Mouse (Mus musculus): ENCODE data around the gene Ddx31. TPM values are rescaled to one million over a fixed set of nuclear protein-coding genes. Genes with fewer than 3 reads are reported as not detected.

The Ddx31 gene
- polyA plus RNA-seq, 1 experiment: 27.0 TPM

DNA sequence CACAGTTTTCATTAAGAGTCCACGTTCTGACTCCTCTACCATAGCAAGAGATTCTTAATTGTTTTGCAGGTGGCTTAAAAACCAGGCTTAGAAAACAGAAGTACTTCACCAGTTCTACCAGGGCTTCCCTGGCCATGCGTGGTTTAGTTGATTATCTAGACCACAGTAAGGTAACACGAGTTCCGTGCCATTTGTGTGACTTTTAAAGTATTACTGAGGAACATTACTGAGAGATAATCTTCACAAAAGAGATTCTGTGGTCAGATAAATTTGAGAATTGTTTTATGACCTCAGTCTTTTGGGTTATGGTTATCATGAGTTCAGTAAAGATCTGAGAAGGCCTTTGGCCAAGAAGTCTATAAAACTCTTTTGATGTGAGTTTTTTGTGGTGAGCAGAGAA lies 19.1 kb downstream of the Ddx31 start:
- Histone ChIP-seq H3K27me3 (ENCODE audit: control insufficient read depth, insufficient read depth, low read length, poor library complexity, severe bottlenecking) (no peaks in the 10 kb centered on the region), H3K36me3 (ENCODE audit: control insufficient read depth, insufficient read depth, low read length, poor library complexity, severe bottlenecking) (peaks cover 50% of the 10 kb centered on the region), H3K27ac (ENCODE audit: insufficient read depth, low read length) (no peak overlapping the region), H3K9me3 (replicated peaks; ENCODE audit: control insufficient read depth, insufficient read depth, low read length, poor library complexity, severe bottlenecking) (no peaks in the 10 kb centered on the region), H3K4me1 (ENCODE audit: control insufficient read depth, insufficient read depth, low read length) (no peaks in the 10 kb centered on the region), H3K4me3 (ENCODE audit: low read depth, low read length) (no peak overlapping the region), H3K9ac (ENCODE audit: low read depth, poor library complexity, severe bottlenecking) (no peak overlapping the region)
- TF ChIP-seq CTCF (IDR thresholded peaks at IDR 0.05; ENCODE audit: low read depth, low read length) (no peak), EP300 (IDR thresholded peaks at IDR 0.05; ENCODE audit: insufficient read depth, low read depth, low read length) (no peak), POLR2A (IDR thresholded peaks at IDR 0.05; ENCODE audit: insufficient read depth, low read length) (no peak)

DNA sequence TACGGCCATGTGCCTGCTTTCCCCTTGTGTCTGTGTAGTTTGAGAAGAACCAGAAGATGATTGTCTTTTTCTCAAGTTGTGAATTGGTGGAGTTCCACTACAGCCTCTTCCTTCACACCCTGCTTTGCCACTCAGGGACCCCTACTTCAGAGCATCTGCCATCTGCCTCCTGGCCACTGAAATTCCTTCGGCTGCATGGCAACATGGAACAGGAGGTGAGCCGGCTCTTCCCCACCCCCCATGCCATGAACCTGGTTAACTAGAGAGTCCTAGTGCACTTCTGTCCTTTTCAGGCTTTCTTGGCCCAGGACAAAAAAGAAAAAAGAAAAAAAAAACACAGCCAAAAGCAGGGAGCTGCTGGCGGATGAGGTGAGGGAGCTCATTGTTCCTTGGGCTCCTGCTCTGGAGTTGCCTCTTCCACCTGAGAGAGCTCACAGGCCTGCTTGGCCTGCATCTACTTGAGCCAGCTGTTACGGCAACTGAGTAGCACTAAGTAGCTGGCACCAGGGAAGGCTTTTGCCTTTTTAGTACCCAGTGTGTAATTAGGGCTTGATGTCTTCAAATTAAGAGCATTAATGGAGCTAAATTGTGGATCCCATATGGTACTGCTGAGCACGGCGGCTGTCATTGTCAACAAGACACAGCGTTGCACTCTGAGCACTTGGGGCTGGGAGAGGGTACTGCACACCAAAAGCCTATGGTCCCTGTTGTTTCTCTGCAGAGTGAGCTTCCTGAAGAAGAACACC lies 20.6 kb downstream of the Ddx31 start:
- H3K4me3 ChIP-seq (ENCODE audit: low read depth, low read length): no peak overlapping the region
- TF ChIP-seq CTCF (IDR thresholded peaks at IDR 0.05; ENCODE audit: low read depth, low read length) (no peak), POLR2A (IDR thresholded peaks at IDR 0.05; ENCODE audit: insufficient read depth, low read length) (no peak), EP300 (IDR thresholded peaks at IDR 0.05; ENCODE audit: insufficient read depth, low read depth, low read length) (no peak)
- peaks cover 49% of the 10 kb centered on the region for H3K36me3 ChIP-seq (ENCODE audit: control insufficient read depth, insufficient read depth, low read length, poor library complexity, severe bottlenecking)

DNA sequence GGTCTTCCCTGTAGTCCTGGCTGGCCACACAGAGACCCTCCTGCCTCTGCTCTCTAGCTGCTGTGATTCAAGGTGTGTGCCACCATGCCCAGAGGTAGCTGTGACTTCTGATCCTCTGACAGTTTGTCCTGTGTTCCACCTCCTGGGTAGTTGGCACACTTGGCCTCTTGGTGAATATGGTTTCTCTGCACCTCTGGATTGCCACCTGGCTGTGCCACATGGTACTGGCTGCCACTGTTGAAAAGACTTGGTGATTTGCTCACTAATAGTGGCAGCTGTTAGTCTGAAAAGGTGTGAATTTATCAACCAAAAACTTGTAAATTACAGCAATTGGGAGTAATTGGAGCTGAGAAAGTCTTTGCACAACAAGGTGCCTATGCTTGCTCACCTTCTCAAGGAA lies 23.7 kb downstream of the Ddx31 start:
- no peak overlapping the region for H3K4me3 ChIP-seq (ENCODE audit: low read depth, low read length)
- H3K4me1 ChIP-seq (ENCODE audit: control insufficient read depth, insufficient read depth, low read length): no peaks in the 10 kb centered on the region
- no peak overlapping the region for H3K9ac ChIP-seq (ENCODE audit: low read depth, poor library complexity, severe bottlenecking)
- peaks cover 43% of the 10 kb centered on the region for H3K36me3 ChIP-seq (ENCODE audit: control insufficient read depth, insufficient read depth, low read length, poor library complexity, severe bottlenecking)
- TF ChIP-seq EP300 (IDR thresholded peaks at IDR 0.05; ENCODE audit: insufficient read depth, low read depth, low read length) (no peak), CTCF (IDR thresholded peaks at IDR 0.05; ENCODE audit: low read depth, low read length) (no peak), POLR2A (IDR thresholded peaks at IDR 0.05; ENCODE audit: insufficient read depth, low read length) (no peak)
- no peaks in the 10 kb centered on the region for H3K9me3 ChIP-seq (replicated peaks; ENCODE audit: control insufficient read depth, insufficient read depth, low read length, poor library complexity, severe bottlenecking)
- H3K27me3 ChIP-seq (ENCODE audit: control insufficient read depth, insufficient read depth, low read length, poor library complexity, severe bottlenecking): no peaks in the 10 kb centered on the region
- no peak overlapping the region for H3K27ac ChIP-seq (ENCODE audit: insufficient read depth, low read length)

More for the DNA sequence above, 20.6 kb downstream of the Ddx31 start:
- no peak overlapping the region for H3K9ac ChIP-seq (ENCODE audit: low read depth, poor library complexity, severe bottlenecking)
- no peaks in the 10 kb centered on the region for H3K27me3 ChIP-seq (ENCODE audit: control insufficient read depth, insufficient read depth, low read length, poor library complexity, severe bottlenecking)
- no peaks in the 10 kb centered on the region for H3K4me1 ChIP-seq (ENCODE audit: control insufficient read depth, insufficient read depth, low read length)
- no peaks in the 10 kb centered on the region for H3K9me3 ChIP-seq (replicated peaks; ENCODE audit: control insufficient read depth, insufficient read depth, low read length, poor library complexity, severe bottlenecking)
- no peak overlapping the region for H3K27ac ChIP-seq (ENCODE audit: insufficient read depth, low read length)

DNA sequence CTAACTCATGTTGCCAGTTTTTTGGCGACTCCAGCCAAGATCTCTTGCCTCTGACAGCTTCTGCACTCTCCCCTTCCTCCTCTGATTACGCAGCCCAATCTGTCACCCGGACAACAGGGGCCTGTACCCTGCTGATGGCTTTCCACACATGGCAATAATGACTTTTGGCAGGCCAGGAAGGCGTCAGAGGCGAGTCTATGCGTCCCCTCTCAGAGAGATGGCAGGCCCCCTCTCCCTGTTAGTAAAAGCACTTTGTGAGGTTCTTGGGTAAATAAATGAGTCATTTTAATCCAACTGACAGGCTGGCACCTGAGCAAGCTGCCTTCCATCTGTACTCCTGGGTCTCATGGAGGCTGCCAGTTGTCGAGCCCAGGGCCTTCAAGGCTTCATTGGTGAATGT lies 27.3 kb downstream of the Ddx31 start:
- Histone ChIP-seq H3K27me3 (ENCODE audit: control insufficient read depth, insufficient read depth, low read length, poor library complexity, severe bottlenecking) (no peaks in the 10 kb centered on the region), H3K27ac (ENCODE audit: insufficient read depth, low read length) (no peak overlapping the region), H3K4me3 (ENCODE audit: low read depth, low read length) (no peak overlapping the region), H3K9ac (ENCODE audit: low read depth, poor library complexity, severe bottlenecking) (no peak overlapping the region), H3K9me3 (replicated peaks; ENCODE audit: control insufficient read depth, insufficient read depth, low read length, poor library complexity, severe bottlenecking) (no peaks in the 10 kb centered on the region), H3K4me1 (ENCODE audit: control insufficient read depth, insufficient read depth, low read length) (no peaks in the 10 kb centered on the region), H3K36me3 (ENCODE audit: control insufficient read depth, insufficient read depth, low read length, poor library complexity, severe bottlenecking) (peaks cover 17% of the 10 kb centered on the region)
- TF ChIP-seq CTCF (IDR thresholded peaks at IDR 0.05; ENCODE audit: low read depth, low read length): no peak
- no peak for TF ChIP-seq EP300 (IDR thresholded peaks at IDR 0.05; ENCODE audit: insufficient read depth, low read depth, low read length)
- no peak for TF ChIP-seq POLR2A (IDR thresholded peaks at IDR 0.05; ENCODE audit: insufficient read depth, low read length)

DNA sequence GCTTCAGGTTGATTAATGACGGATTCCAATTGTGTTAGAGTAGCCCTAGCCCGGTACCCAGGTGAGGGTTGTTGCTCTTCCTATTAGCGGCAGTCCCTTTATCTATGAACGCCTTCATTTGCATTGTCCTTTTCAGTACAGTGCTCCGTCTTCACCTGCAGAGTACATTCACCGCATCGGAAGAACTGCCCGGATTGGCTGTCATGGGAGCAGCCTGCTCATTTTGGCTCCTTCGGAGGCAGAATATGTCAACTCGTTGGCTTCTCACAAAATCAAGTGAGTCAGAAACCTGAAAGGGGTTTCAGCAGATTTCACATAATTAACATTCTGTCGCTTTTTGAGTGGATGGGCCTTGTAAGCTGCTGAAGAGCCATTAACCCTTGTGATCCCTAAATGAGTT lies 35.3 kb downstream of the Ddx31 start:
- Histone ChIP-seq H3K36me3 (ENCODE audit: control insufficient read depth, insufficient read depth, low read length, poor library complexity, severe bottlenecking) (peaks cover 27% of the 10 kb centered on the region), H3K4me1 (ENCODE audit: control insufficient read depth, insufficient read depth, low read length) (no peaks in the 10 kb centered on the region), H3K27me3 (ENCODE audit: control insufficient read depth, insufficient read depth, low read length, poor library complexity, severe bottlenecking) (no peaks in the 10 kb centered on the region), H3K9ac (ENCODE audit: low read depth, poor library complexity, severe bottlenecking) (no peak overlapping the region), H3K9me3 (replicated peaks; ENCODE audit: control insufficient read depth, insufficient read depth, low read length, poor library complexity, severe bottlenecking) (no peaks in the 10 kb centered on the region), H3K27ac (ENCODE audit: insufficient read depth, low read length) (no peak overlapping the region), H3K4me3 (ENCODE audit: low read depth, low read length) (no peak overlapping the region)
- TF ChIP-seq EP300 (IDR thresholded peaks at IDR 0.05; ENCODE audit: insufficient read depth, low read depth, low read length) (no peak), POLR2A (IDR thresholded peaks at IDR 0.05; ENCODE audit: insufficient read depth, low read length) (no peak), CTCF (IDR thresholded peaks at IDR 0.05; ENCODE audit: low read depth, low read length) (no peak)

DNA sequence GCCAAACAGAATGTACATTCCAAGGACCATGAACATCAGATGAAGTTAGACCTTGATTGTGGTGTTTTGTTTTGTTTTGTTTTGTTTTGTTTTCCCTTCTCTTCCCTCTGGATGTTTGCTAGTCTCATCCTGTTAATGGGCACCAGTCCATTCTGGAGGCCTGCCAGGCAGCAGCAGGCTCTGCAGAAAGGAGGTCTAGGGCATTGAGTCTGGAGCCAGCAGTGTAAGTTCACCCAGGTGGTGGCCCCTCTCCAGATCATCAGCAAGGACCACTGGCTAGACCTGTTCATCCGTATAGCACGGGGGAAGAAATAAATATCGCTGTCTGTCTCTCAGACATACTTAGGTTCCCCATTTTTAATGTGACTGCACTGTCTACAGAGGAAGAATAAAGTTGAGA lies 41.1 kb downstream of the Ddx31 start:
- Histone ChIP-seq H3K27ac (ENCODE audit: insufficient read depth, low read length) (no peak overlapping the region), H3K9me3 (replicated peaks; ENCODE audit: control insufficient read depth, insufficient read depth, low read length, poor library complexity, severe bottlenecking) (no peaks in the 10 kb centered on the region), H3K4me3 (ENCODE audit: low read depth, low read length) (no peak overlapping the region), H3K36me3 (ENCODE audit: control insufficient read depth, insufficient read depth, low read length, poor library complexity, severe bottlenecking) (peaks cover 21% of the 10 kb centered on the region), H3K27me3 (ENCODE audit: control insufficient read depth, insufficient read depth, low read length, poor library complexity, severe bottlenecking) (no peaks in the 10 kb centered on the region), H3K4me1 (ENCODE audit: control insufficient read depth, insufficient read depth, low read length) (no peaks in the 10 kb centered on the region), H3K9ac (ENCODE audit: low read depth, poor library complexity, severe bottlenecking) (no peak overlapping the region)
- TF ChIP-seq POLR2A (IDR thresholded peaks at IDR 0.05; ENCODE audit: insufficient read depth, low read length) (no peak), CTCF (IDR thresholded peaks at IDR 0.05; ENCODE audit: low read depth, low read length) (no peak), EP300 (IDR thresholded peaks at IDR 0.05; ENCODE audit: insufficient read depth, low read depth, low read length) (no peak)

Data from ES-Bruce4 (cell line).